Mouse (Mus musculus) 3134 (cell line): ENCODE results near the gene Slc6a18.
A peak's percentile ranks its signal among the peaks of the same experiment; 100 is the strongest.
"Not testable (repeated sequence)": the region's sequence is repeated elsewhere in the genome, so short reads cannot be mapped to it uniquely, and the experiment has no call there.

ENCODE experiments used
- DNase-seq: peaks from one replicate; pipeline ENCODE4 v3.0.0-alpha.2; 2011; ENCODE audit warnings: low spot score; ENCODE audit not compliant: insufficient read length; ENCODE audit errors: extremely low read depth

Gene Slc6a18

DNA sequence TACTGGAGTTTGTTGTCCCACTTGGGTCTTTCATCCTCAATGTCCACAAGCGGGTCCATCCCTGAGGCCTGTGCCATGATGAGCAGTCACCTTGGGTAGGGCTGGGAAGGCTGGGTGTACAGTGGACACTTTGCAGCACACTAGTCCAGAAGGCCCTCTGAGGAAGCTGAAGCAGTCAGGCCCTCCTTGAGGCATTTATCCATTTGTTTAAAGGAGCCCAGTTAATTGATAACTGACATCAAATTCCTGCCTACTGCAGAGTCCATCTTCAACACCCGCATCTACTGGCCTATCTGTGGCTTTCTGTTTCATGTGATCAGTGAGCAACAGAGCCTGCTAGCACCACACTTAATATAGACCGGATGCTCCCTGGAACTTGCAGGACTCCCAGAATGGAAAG, at the start of gene Slc6a18:
Gene Slc6a18, minus strand, starts transcription at position 171 of the 400 bp plus-strand sequence.
- DNase-seq, result no peak

DNA sequence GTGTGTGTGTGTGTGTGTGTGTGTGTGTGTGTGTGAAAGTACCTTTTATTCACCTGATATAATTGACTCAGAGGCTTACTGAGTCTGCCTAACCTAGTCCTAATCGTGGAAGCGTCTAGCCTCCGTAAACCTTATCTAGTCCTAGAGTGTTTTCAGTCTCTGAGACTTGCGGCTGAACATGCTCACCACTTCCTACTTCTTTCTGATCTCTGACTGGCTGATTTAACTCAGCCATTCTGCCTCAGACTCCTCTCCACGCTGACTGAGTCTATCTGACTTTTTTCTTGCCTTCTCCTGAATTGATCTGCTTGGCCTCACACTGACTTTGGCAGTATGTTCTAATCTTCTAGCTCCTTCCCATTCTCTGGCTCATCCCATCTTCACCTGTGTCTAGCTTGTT, 47.5 kb upstream of the Slc6a18 start:
- no peak for DNase-seq

DNA sequence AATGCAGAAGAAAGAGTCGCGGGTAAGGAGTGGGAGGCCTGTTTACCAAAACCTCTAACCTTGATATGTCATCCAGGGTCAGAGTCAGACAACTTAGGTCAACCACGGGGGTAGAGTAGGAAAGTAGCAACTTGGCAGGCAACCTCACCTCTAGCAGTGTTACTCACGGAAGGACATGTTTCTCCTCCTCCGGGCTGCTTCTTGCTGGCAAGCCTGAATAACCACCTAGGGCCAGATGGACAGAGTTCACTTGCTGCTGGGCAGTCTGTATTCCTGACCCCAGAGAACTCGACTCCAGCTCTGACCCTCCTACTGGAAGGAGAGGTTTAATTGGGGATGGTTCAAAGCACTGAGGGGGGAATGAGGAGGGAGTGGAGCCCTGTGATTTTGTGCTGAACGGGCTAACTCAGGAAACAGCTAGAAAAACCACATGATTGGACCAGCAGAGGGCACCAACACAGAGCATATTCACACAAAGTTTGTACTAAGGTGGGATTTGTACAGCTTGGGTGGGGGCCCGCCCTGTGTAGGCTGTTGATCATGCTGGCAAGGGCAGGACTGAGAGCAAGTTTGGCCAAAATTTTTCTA, 45.4 kb upstream of the Slc6a18 start:
- peak; percentile 32 for DNase-seq

DNA sequence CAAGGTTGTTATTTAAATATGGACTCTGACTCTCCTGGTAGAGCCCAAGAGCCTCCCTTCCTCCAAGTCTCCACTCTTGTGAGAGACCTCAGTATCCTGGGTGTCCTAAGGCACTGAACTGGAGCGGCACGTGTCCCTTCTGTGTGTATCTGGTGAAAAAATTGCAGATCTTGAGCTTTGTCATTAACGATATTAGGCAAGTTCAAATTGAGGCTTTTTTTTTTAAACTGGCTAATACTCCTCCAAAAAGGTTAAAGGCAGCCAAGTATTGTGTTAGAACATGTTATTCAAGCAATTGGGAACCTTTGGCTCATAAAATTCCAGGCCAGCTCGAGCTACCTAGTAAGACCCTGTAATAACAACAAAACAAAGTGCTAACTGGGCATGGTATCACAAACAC, 42.4 kb upstream of the Slc6a18 start:
- no peak for DNase-seq

DNA sequence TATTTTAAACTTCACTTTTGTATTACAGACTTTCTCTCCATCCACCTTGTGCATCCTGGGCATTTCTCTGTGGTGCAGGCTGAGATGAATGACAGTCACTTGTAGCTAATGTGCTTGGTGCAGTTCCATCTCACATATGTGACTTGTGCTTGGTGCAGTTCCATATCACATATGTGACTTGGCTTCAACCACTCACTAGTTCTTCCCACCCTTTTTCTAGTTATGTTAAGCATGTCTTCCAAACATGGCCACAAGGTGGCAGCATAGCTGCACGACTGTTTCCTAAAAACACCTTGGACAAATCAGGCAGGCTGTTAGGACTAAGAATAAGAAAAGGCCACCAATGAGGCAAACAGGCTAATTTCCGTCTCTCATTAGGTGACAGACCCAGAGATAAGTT, 40.4 kb upstream of the Slc6a18 start:
- no peak for DNase-seq

DNA sequence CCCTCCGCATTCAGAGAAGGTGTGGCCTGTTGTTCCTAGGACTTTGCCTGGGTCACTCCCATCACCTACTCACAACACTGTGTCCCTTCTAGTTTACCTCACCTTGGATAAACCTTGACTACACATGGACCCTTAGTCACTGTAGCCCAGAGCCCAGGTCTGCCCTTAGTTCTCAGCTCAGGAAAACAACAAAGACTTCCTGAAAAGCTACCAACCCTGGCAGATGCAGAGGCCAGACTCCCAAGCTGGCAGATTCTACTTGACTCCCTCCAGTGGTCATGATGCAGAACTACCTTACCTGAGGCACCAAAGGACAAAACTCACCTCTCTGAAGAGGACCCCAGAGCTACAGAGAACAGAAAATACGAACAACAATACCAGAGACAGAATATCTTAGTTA, 36.2 kb upstream of the Slc6a18 start:
- DNase-seq, result no peak

DNA sequence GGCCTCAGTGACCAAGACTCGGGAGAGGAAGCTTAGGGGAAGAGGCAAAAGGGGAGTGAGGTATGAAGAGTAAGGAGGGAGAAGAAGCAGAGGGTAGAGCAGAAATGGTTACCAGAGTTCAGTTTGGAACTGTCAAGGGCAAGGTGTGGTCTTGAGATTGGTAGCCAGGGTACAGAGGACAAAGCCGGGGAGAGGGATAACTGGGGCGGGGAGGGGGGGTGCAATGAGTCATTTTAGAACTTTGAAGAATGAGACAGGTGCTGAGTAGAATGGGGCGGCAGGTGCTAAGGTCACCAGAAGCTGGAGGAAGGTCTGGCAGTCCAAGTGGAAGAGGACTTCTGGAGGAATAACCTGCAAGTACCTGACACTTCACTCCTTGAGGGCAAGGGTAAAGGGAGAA, 35.4 kb upstream of the Slc6a18 start:
- DNase-seq, result no peak

DNA sequence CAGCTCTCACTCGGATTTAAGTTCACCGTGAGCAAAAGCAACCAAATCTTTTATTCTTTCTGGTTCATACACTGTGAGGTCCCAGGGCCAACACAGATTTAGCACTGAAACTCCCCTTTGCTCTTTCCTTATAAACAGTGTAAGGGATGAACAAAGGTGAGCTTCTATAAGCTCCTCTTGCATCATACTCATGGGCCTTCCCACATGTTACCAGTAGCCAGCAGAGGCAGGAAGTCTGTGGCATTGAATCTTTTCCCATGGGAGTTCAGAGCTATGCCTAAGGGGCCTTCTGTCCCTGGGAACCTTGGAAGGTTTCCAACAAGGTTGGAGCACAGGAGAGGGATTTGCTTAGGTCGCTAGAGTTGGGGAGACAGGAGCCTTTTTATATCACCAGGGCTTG, 34.4 kb upstream of the Slc6a18 start:
- DNase-seq, result peak; percentile 52

DNA sequence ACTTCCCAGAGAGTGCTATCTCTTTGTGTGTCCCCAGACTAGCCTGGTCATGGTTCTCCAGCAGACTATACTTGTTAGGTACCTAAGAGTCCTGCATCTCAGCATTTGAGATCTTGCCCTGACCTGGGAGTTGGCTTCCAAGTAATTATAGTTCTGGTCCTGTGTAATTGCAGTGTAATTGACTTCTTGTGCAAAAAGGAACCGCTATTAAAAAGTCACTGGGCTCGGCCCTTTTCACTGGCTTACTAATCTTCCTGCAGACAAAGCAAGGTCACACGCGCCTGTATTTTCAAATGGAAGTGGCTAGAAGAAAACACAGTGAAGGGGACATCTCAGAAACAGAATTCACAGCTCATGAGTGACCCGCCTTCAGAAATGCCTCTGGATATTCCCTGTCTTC, 34.0 kb upstream of the Slc6a18 start:
- no peak for DNase-seq

DNA sequence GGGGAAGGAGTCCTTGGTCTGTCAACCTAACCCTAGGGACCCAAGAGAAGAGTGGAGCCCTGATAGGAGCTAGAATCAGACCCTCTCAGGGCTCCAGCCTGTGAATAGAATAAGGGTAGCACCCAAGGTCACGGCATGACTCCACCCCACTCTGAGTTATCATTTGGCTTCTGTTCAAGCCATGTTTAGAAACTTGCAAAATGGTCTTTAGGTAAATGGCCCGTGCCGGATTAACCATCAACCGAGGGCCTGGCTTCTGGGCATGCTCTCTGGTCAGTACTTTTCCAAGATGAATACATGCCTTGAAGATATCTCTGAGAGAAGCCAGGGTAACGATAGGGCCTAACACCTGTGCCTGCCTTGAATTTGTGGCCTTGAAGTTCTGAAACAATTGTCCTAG, 33.4 kb upstream of the Slc6a18 start:
- no peak for DNase-seq

DNA sequence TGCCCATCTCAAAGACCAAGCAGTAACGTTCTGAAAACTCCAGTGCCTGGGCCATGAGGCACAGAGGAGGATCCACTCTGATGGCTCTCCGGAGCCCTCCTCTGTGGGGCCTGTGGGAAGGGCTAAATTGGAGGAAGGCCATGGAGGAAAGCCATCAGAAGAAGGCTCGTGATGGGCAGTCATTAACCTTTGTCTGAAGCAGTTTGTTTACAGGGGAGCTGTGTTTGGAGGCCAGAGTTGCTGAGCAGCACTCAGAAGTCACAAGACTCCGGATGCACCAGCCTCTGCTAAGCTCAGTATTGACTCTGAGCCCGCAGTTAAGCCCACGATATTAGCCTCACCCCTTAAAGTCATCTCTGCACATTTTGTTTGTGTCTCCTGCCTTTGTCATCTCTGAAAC, 31.7 kb upstream of the Slc6a18 start:
- DNase-seq, result no peak

DNA sequence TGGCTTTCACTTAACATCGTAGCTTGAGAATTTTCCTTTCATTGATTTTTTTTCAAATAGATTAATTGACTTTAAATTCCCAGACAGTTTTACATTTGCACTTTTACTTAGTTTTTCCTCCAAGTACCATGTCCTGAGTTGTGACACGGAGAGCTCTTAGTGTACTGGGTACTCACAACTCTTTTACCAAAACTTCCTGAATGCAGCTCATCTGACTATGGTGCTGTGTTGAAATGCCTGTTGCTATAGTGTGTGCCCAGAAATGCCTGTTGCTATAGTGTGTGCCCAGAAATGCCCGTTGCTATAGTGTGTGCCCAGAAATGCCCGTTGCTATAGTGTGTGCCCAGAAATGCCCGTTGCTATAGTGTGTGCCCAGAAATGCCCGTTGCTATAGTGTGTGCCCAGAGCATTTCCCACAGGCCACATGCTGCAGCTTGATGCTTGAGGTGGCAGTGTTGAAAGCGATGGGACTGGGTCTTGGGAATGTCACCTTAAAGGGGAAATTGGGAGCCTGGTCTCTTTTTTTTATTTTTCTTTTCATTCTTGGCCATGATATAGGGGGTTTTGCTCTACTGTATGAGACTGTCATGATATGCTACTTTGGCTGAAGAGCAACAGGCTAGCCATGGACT, 27.0 kb upstream of the Slc6a18 start, which contains the start of gene Slc6a19:
Gene Slc6a19, minus strand, starts transcription at position 172 of the 632 bp plus-strand sequence.
- no peak for DNase-seq

DNA sequence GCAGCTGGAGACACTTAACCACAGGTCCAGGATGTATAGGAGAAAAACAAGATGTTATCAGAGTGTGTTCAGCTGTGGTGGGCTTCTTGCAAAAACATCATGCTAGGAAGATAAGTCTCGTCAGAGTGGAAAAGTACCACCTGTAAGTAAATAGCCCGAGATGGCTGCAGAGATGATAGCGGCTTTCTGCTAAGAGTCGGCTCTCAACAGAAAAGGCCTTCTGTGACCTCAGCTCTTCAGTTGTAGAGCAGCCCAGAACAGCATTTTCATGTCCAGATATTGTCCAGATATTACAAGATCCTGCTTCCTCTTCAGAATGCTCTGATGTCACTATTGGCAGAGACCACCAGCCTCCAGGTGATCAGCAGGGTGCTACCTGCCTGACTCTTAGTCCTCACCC, 25.7 kb upstream of the Slc6a18 start:
- DNase-seq, result not testable (repeated sequence)

DNA sequence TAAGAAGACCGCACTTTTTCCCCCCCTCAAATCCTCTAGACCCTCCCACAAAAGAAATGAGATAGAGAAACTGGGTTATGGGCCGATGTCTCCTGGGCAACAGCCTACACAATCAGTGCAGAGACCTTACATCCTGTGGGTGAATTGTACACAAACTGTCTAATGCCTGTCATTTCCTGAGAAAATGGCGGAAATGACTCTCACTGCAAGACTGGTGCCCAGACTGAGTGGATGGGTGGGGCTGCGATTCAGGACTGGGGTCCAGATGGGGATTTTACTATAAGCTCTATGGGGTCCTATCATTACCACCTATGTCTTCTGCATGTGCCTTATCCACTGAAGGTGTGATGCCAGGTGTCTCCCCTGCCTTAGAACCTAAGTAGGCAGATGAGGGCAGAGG, 25.0 kb upstream of the Slc6a18 start:
- DNase-seq, result no peak

DNA sequence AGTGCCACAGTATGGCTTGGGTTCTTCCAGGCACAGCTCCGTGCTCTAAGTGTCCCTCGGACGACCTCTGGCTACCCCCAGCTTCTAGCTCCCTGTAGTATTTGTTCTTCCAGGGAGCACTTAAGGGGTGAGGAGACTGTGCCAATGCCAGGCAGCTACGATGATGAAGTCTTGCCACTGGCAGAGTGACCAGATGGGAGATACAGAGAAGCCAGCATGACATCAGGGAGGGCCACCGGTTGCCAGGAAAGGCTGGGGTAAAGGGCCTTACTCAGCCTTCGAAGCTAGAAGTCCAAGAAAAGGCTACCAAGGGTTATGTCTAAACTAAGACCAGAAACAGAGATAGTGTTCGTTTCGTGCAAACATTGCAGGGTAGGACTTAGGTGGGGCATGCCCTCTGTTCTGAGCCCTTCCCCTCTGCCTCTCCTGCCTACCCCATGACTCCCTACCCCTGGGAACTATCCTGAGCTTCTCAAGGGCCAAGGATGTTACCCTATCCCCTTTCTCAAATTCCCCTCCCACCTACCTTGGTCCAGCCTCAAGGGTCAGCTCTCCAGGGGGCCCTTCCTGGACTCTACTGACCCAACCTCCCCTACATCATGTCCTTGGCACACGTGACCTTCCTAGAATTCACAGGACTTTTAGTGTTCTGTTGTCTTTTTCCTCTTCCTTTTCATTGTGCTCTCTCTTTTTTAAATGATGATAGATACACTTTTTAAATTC, 23.5 kb upstream of the Slc6a18 start:
- no peak for DNase-seq

DNA sequence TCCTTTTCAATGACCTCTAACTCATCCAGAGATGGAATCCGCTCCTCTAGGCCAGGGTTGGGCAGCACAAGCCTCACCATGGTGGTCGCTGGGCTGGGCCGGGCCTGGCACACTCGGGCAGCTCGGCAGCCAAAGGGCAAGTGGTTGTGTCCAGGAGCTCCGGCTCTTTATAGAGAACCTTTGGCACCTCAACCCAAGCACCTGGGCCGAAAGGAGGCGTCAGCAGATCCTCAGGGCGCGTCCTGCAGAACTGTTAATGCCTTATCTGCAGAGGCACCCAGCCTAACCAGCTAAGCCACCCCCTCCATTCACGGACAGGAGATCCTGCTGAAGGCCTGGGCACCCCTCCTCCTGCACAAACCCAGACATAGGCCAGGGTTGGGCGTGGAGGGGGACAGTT, 22.7 kb upstream of the Slc6a18 start:
- DNase-seq, result no peak

DNA sequence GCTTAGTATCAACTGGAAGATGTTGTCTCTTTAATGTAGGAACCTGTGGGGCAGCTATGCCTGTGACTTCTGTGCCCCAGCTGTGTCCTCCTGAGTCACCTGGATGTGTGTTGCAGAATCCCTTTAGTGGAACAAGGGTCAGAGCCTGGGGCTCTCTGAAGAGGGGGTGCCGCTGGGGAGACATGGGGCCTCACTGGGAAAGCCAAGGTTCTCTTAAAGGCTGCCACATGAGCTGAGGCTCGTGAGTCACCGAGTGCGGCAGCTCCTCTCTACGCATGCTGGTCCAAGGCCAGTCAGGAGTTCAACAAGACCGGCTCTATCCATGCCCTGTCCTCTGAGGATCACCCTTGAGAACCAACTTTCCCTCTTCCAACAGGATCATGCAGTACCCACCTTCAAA, 21.9 kb upstream of the Slc6a18 start:
- no peak for DNase-seq

DNA sequence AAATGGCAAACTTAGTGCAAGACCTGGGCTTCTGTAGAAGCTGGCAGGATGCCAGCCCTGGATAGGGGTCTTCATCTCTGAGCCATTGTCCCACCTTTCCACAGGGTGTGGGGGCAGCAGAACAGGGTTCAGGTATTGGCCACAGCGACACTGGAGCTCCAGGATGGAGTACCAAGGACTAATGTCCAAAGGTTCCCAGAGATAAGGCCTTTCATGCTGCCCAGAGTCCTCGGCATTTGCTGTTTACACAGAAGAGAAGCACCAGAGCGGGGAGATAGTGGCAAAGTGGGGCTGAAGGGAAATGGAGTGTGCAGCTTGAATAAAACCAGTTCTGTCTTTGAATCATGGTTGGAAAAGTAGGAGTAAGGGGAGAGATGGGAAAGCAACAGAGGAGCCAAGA, 18.7 kb upstream of the Slc6a18 start:
- DNase-seq, result no peak

DNA sequence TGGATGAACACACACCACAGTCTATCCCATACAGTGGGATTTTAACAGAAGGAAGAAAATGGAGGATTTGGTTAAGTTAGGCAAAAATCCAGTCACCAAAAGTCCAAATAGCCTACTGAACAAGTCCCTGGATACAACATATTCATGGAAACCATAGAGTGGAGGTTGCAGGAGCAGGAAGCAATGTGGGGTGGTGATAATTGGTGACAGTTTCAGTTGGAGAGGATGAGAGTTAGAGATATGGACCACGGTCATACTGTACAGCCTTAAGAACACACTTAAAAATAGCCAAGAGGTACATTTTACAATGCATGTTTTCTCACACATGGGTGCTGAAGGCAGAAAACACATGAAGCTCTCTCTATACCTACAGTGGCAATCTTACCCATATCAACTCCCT, 17.1 kb upstream of the Slc6a18 start:
- no peak for DNase-seq

DNA sequence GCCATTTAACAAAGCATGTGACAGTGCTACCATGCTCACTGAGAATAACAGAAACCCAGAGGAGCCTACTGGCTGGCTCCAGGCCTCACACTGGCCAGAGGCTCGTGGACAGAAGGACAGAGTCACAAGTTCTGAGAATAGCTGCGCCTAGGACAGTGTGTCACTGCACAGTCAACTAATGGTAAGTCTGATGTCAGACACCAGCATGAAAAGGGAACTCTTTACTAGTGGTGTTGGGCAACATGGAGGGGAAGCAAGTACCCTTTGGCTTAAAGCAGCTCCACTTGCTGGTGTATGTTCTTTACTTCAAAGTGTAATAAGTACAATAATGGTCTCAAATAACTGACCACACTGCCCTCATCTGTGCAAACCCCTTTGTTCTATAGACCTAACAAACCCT, 15.5 kb upstream of the Slc6a18 start:
- DNase-seq, result no peak

DNA sequence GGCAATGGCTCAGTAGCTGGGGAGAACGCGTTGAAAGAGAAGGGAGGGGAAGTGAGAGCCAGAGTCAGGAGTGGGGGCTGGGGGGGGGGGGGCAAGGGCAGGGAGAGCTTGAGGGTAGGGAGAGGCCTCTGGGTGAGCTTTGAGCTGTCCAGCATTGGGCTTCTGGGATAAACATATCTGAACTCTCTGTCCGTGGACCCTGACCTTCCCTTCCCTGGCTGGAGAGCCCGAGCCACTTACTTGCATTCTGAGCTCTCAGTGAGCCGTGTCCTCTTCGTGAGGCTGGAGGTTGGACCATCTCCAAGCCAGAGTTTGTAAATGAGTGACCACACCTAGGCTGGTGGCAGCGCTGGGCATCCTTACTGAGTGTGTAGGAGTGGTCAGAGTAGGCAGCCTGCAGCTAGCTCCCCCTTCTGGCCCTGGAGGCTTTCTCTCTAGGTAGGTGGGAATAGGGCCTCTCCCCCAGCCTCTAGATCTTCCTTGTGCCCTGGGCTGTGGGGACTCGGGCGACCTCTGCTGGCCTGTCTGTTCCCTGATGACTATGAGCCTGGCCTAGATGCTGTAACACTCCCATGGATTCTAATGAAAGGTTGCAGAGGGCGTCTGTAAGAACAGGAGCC, 14.5 kb upstream of the Slc6a18 start:
- DNase-seq, result peak; percentile 39

DNA sequence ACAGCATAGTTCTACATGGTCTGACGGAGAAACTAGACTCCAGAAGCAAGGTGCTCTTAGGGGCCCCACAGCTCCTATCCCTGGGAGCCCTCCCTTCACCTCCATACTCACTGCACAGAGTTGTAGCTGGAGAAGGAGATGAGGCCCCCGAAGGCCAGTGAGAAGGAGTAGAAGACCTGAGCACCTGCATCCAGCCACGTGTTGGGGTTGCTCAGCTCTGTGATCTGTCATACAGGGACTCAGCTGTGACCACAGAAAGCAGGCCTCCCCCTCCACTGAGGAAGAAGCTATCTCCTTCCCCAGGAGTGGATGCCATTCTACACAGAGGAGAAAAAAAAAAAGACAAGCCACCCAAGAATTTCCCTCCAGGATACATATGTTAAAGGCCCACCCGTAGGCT, 11.1 kb upstream of the Slc6a18 start:
- DNase-seq, result no peak
